Mouse (Mus musculus) MEL (cell line): ENCODE data around the gene C8b. TPM values are rescaled to one million over a fixed set of nuclear protein-coding genes. Genes with fewer than 3 reads are reported as not detected.

ENCODE experiments used
- DNase-seq: peaks from one replicate; pipeline ENCODE4 v3.0.0; 2011; ENCODE audit warnings: low read depth, low spot score
- H3K27ac ChIP-seq: 2 replicates; pipeline ENCODE4 v1.5.1; 2012; ENCODE audit warnings: low read depth, mild to moderate bottlenecking, control low read depth, low read length, moderate library complexity; ENCODE audit not compliant: control insufficient read depth
- H3K27me3 ChIP-seq, 2 experiments: fragments of 150-350 bp in 1 of 2; sonication (generic) in 1 of 2; 2 replicates each; pipeline ENCODE4 v1.6.1; 2012; ENCODE audit warnings: low read length in 2 of 2, mild to moderate bottlenecking in 2 of 2, improper control_type of control experiment in 1 of 2, moderate library complexity in 1 of 2; ENCODE audit not compliant: insufficient read depth in 2 of 2, control insufficient read depth in 1 of 2
- H3K36me3 ChIP-seq, 2 experiments: 2 replicates each; pipeline ENCODE4 v1.6.1; 2012 to 2014; ENCODE audit warnings: low read length in 2 of 2, improper control_type of control experiment in 1 of 2, inconsistent platforms in 1 of 2, mild to moderate bottlenecking in 1 of 2; ENCODE audit not compliant: insufficient read depth in 2 of 2, control insufficient read depth in 1 of 2
- H3K4me1 ChIP-seq, 2 experiments: fragments of 150-350 bp in 1 of 2; sonication (generic) in 1 of 2; 2 replicates each; pipeline ENCODE4 v1.6.1; 2012; ENCODE audit warnings: low read length in 2 of 2, improper control_type of control experiment in 1 of 2, mild to moderate bottlenecking in 1 of 2; ENCODE audit not compliant: insufficient read depth in 2 of 2, control insufficient read depth in 1 of 2
- H3K4me3 ChIP-seq, 2 experiments: fragments of 150-350 bp in 1 of 2; sonication (generic) in 1 of 2; 2 replicates each; pipeline ENCODE4 v1.5.1; 2012; ENCODE audit warnings: low read depth in 2 of 2, low read length in 2 of 2, mild to moderate bottlenecking in 2 of 2, moderate library complexity in 2 of 2, control low read depth in 1 of 2, improper control_type of control experiment in 1 of 2; ENCODE audit not compliant: control insufficient read depth in 1 of 2, insufficient read depth in 1 of 2
- H3K79me2 ChIP-seq: 2 replicates; pipeline ENCODE4 v1.6.1; 2012; ENCODE audit warnings: mild to moderate bottlenecking, low read length, moderate library complexity; ENCODE audit not compliant: control insufficient read depth, poor library complexity, insufficient read depth
- H3K9ac ChIP-seq: 2 replicates; pipeline ENCODE4 v1.6.1; 2012; ENCODE audit warnings: low read depth, mild to moderate bottlenecking, control low read depth, low read length, moderate library complexity; ENCODE audit not compliant: control insufficient read depth, poor library complexity, severe bottlenecking
- H3K9me3 ChIP-seq: fragments of 150-350 bp; sonication (generic); replicated peaks from 2 replicates; pipeline ENCODE4 v1.6.1; 2012; ENCODE audit warnings: mild to moderate bottlenecking, low read length, improper control_type of control experiment, moderate library complexity; ENCODE audit not compliant: insufficient read depth
- BHLHE40 ChIP-seq: IDR thresholded peaks from 2 replicates; pipeline ENCODE4 v1.6.1; 2012; ENCODE audit warnings: low read depth, mild to moderate bottlenecking, inconsistent platforms, low read length, improper control_type of control experiment, borderline replicate concordance
- CTCF ChIP-seq, 3 experiments: IDR thresholded peaks in 2 of 3; conservative IDR thresholded peaks in 1 of 3; 2 replicates each; pipeline ENCODE4 v1.5.1; 2011 to 2012; ENCODE audit warnings: low read length in 3 of 3, low read depth in 2 of 3, mild to moderate bottlenecking in 2 of 3, improper control_type of control experiment in 1 of 3, inconsistent platforms in 1 of 3, mixed read lengths in 1 of 3, moderate library complexity in 1 of 3; ENCODE audit not compliant: control insufficient read depth in 1 of 3, insufficient read depth in 1 of 3, poor library complexity in 1 of 3, severe bottlenecking in 1 of 3
- E2F4 ChIP-seq: IDR thresholded peaks from 2 replicates; pipeline ENCODE4 v1.6.1; 2011; ENCODE audit warnings: low read depth, low read length, improper control_type of control experiment, borderline replicate concordance
- GATA1 ChIP-seq: IDR thresholded peaks from 2 replicates; pipeline ENCODE4 v1.6.1; 2011; ENCODE audit warnings: low read depth, low read length, improper control_type of control experiment
- MAZ ChIP-seq: IDR thresholded peaks from 2 replicates; pipeline ENCODE4 v1.6.1; 2012; ENCODE audit warnings: low read depth, mild to moderate bottlenecking, inconsistent platforms, low read length, improper control_type of control experiment
- MEF2A ChIP-seq: IDR thresholded peaks from 2 replicates; pipeline ENCODE4 v1.6.1; 2014; ENCODE audit warnings: low read depth, mild to moderate bottlenecking, inconsistent platforms, low read length, improper control_type of control experiment; ENCODE audit not compliant: poor library complexity, insufficient replicate concordance, severe bottlenecking; ENCODE audit errors: extremely low read depth
- MYC ChIP-seq: IDR thresholded peaks from 2 replicates; pipeline ENCODE4 v1.6.1; 2011; ENCODE audit warnings: low read depth, mild to moderate bottlenecking, low read length, improper control_type of control experiment, moderate library complexity
- SMC3 ChIP-seq: IDR thresholded peaks from 2 replicates; pipeline ENCODE4 v1.6.1; 2011; ENCODE audit warnings: low read depth, low read length, improper control_type of control experiment
- TAL1 ChIP-seq: IDR thresholded peaks from 2 replicates; pipeline ENCODE4 v1.6.1; 2012; ENCODE audit warnings: mild to moderate bottlenecking, inconsistent platforms, low read length, moderate library complexity, mixed read lengths
- ZNF384 ChIP-seq: IDR thresholded peaks from 2 replicates; pipeline ENCODE4 v1.6.1; 2012; ENCODE audit warnings: low read depth, mild to moderate bottlenecking, inconsistent platforms, low read length, improper control_type of control experiment
- polyA plus RNA-seq, 2 experiments: library from polyadenylated mRNA; stranded (reverse) in 1 of 2; unstranded in 1 of 2; fragments of >175 nt in 1 of 2; fragments of >200 nt in 1 of 2; gene quantifications; 2 replicates each; pipeline versions ENCODE4 v1.2.1 to v1.2.4; 2012; ENCODE audit warnings: low replicate concordance in 2 of 2, low read depth in 1 of 2; ENCODE audit not compliant: insufficient read length in 2 of 2, insufficient read depth in 1 of 2, missing spikeins in 1 of 2
- total RNA-seq: library from RNA; depleted of rRNA; stranded (reverse); fragments of 300-350 nt; gene quantifications from 2 replicates; pipeline ENCODE4 v1.2.3, GENCODE M21; 2012; rRNA removed

The C8b gene
- total and polyA plus RNA-seq, 3 experiments = not detected

- no peaks in the 10 kb centered on the region for H3K9me3 ChIP-seq
- no peak for DNase-seq
- no peaks in the 10 kb centered on the region for H3K4me1 ChIP-seq
- no peaks in the 10 kb centered on the region for H3K79me2 ChIP-seq
- H3K27me3 ChIP-seq = no peaks in the 10 kb centered on the region
- no peak overlapping the region for H3K4me3 ChIP-seq
- no peak overlapping the region for H3K9ac ChIP-seq
- no peak overlapping the region for H3K27ac ChIP-seq
- no peaks in the 10 kb centered on the region for H3K36me3 ChIP-seq
- no peak for TF ChIP-seq SMC3
- no peak for TF ChIP-seq CTCF (IDR thresholded peaks at IDR 0.05 in 2 of 3, conservative IDR thresholded peaks at IDR 0.05 in 1 of 3; ENCODE audit: control insufficient read depth in 1 of 3, insufficient read depth in 1 of 3, low read depth in 2 of 3, low read length in 3 of 3, poor library complexity in 1 of 3, severe bottlenecking in 1 of 3)
Measured at GRCm38 (mm10) chr4:104842204-104842603, 76.1 kb downstream of the C8b start.

- Histone ChIP-seq H3K9me3 (no peaks in the 10 kb centered on the region), H3K27me3 (no peaks in the 10 kb centered on the region)
- DNase-seq = no peak
- TF ChIP-seq E2F4 (no peak), CTCF (IDR thresholded peaks at IDR 0.05 in 2 of 3, conservative IDR thresholded peaks at IDR 0.05 in 1 of 3; ENCODE audit: control insufficient read depth in 1 of 3, insufficient read depth in 1 of 3, low read depth in 2 of 3, low read length in 3 of 3, poor library complexity in 1 of 3, severe bottlenecking in 1 of 3) (no peak), SMC3 (no peak), MYC (no peak), MEF2A (no peak), TAL1 (no peak), BHLHE40 (no peak), GATA1 (no peak), ZNF384 (no peak), MAZ (no peak)
- TF ChIP-seq, all 39 proteins: peak for 0
- Histone ChIP-seq H3K27ac (no peak overlapping the region), H3K36me3 (no peaks in the 10 kb centered on the region), H3K4me3 (no peak overlapping the region), H3K79me2 (no peaks in the 10 kb centered on the region), H3K4me1 (no peaks in the 10 kb centered on the region), H3K9ac (no peak overlapping the region)
Measured at GRCm38 (mm10) chr4:104843546-104843945, 77.4 kb downstream of the C8b start.

Other genes starting within 250 kb of the C8b start
- not detected in 2 replicates for gene Gm17662, start 91.0 kb downstream of the C8b start, total RNA-seq
- not detected for gene Gm17662, start 91.0 kb downstream of the C8b start, polyA plus RNA-seq
- not detected in 2 replicates for gene C8a, start 110.1 kb downstream of the C8b start, total RNA-seq
- gene C8a, start 110.1 kb downstream of the C8b start, polyA plus RNA-seq = not detected
- 0.07 and 0.08 TPM in 2 replicates for gene Fyb2, start 147.1 kb downstream of the C8b start, total RNA-seq
- under 1 TPM in 1 of 2 experiments, not detected in 1; 0.10 TPM for gene Fyb2, start 147.1 kb downstream of the C8b start, polyA plus RNA-seq